Mouse (Mus musculus): ENCODE results near the gene Tgoln1.

Tgoln1 gene

DNA sequence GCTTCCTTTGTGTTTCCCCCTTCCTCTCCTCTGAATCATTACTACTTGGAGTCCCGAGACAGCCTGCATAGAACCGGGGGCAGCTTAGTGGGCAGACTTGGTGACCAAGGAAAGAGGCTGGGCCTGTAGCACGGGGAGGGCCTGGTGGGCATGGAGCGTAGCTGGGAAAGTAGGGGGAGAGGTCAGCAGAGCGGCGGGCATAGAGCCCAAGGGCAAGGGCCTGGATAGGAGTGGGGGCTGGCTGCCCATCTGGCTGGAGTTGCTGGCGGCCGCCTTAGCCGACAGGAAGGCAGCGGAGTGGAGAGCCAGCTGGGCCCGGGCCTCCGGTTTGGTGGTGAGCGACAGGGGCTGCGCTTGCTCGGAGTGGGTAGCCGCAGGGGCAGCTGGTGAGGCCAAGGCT is 10.5 kb upstream of the Tgoln1 start:
- no peak for DNase-seq

DNA sequence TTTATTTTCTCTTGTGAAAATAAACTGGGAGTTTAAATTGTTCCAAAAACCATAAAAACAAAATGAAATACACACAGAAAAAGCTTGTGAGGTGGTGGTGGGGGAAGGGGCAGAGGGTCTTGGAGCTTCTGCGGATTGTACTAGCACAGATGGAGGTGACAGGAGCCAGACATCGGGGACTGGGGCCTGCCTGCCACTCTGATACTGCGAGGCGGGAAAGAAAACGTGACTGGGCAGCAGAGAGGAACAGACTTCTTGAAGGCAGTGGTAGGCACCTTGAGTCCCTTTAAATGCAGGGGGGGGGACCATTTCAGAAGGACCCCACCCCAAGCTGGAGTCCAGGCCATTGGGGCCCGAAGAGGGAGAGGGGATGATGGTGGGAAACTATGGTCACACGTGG is 9.6 kb upstream of the Tgoln1 start:
- DNase-seq = no peak

DNA sequence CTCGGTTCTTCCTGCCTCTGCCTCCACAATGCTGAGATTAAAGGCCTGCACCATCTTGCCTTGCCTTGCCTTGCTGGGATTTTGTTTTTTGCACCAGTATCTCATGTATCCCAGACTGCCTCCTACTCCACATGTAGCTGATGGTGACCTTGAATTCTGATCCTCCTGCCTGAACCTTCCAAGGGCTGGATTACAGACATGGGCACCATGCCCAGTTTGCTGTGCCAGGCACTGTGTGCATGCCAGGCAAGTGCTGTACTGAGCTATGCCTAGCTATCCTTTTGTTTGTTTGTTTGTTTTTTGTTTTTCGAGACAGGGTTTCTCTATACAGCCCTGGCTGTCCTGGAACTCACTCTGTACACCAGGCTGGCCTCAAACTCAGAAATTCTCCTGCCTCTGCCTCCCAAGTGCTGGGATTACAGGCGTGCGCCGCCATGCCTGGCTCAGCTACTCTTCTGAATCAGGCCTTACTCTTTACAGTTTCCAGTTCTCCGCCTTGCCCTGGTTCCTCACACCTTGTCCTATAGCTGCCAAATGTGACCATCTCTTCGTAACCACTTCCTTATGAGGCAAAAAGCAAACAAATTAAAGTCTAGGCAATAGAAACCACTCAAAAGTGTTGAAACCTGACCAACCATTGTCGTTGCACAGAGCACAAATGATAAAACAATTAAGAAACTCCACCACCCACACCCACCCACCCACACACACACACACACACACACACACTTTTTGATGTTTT is 7.0 kb upstream of the Tgoln1 start:
- no peak for DNase-seq

DNA sequence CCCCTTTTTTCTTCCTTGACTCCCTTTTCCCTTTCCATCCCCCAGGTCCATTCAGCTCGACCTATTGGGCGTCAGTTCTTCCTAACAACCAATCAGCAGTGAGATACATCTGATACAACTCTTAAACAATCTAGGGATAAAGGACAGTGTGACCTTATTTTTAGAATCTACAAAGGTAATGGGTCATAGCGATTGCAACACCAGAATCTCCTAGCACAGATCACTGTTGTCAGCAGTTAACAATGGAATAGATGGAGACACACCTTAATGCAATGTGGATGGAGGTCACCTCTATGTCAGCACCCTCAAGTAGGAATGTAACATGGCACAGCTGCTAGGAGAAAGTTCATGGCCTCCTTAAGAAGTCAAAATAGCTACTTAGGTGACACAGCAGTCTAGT is 6.1 kb upstream of the Tgoln1 start:
- DNase-seq = no peak

DNA sequence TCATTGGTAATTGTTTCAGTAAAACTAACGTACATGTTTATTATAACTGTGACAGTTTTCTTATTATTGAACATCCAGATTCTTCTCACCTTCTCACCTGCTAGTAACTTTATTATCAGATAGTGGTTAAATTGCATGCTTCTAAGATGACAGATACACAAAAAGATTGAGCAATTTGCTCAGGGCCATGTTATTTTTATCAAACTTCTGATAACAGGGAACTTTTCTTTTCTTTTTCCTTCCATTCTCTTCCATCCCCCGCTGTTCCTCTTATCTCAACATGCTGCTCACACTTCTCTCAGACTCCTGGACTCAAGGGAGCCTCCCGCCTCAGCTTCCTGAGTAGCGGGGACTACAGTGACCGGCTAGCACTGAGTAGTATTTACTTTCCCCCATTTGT is 4.1 kb upstream of the Tgoln1 start:
- DNase-seq = no peak

DNA sequence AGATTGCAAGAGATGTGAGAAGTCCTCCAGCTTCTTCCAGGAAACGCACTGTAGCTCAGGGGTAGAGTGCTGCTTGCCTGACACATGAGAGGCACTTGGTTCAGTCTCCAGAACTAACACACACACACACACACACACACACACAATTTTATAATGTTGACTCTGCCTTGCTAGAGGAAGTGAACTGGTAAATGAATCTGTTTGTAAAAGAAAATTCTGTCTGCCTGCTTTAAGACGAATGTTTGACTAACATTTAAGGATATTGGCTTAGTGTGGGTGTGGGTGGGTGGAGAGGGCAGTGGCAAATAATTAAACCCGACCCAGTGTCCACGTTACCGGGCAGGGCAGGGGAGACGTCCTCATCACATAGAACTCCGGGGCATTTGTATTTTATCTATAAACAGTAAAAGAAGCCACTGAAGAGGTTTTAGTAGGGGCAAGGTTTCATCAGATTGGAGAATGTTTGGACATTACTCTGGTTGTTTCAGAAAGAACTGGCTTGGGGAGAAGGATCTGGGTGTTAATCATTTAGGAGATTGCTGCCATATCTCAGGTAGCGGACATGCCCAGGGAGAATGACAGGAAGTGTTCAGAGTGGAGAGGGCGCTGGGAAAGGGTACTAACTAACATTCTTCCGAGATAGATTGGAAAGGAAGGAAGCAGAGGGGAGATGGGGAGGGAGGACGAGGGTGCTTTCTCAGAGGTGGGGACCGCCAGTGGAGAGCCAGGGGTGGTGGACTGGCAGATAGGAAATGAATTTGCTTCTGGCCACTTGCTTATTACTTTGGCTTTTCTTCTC is 3.1 kb upstream of the Tgoln1 start:
- DNase-seq = no peak

DNA sequence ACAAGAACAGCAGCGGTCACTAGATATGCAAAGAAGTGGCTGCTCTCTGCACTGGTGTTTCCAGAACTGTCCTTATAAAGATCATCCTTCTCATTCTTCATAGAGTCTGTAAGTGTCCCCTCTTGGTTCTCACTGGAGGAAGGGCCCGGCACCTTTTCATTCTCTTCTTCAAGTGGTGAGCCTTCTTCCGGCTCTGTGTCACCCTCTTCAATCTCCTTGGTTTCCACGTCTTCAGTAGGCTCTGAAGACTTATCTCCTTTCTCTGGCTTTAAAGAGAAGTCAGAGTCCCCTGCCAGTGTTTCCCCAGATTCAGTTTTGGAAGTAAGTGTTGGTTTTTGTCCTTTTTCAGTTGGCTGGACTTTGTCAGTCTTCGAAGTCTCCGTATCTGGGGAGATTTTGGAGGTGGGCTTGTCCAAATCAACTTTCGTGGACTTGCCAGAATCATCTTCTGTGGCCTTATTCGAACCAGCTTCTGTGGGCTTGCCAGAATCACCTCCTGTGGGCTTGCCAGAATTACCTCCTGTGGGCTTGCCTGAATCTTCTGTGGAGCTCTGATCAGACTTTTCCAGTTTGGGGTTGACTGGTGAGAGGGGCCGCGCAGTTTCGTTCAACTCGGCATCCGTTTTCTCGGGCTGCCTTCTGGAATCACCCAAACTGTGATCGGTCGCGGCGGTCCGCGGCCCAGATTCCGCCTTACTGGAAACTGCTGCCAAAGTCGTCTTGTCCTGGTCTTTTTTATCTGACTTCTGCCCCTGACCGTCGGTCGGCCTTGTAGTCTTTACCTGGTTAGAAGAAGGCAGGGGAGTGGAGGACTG is 1.0 kb downstream of the Tgoln1 start:
- no peak for DNase-seq

DNA sequence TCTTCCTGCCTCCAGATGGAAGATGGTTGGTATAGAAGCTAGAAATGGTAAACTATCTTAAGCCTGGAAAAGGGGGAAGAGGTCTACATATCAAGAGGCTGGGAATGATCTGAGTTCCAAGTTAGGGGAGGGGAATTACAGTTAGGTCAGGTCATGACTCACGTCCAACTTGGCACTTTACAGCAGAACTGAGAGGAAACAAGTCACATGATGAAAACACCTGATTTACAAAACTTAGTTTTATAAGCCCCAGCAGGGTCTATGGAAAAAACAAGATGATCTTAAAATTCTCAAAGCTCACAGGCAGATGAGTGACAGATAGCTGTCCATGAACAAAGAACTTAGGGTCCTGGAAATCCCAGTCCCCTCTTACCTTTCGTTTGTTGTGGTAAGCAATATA is 1.6 kb downstream of the Tgoln1 start:
- DNase-seq = no peak

DNA sequence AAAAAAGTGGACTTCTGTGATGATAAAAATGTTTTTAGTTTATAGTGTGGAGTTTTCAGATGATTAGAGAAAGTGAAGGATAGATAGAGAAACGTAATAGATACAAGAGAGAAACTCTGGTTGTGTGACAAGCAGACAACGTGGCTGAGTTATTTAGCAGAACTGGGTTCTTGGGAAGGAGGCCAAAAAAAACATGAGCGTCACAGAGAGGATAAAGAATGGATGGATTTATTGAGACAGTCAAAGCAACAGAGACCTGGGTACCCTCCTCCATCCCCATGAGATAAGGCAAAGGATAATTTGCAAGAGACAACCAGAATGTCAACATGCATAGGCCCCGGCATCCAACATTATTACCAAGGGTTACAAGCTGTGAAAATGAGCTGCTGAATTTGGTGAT is 6.5 kb downstream of the Tgoln1 start:
- no peak for DNase-seq

DNA sequence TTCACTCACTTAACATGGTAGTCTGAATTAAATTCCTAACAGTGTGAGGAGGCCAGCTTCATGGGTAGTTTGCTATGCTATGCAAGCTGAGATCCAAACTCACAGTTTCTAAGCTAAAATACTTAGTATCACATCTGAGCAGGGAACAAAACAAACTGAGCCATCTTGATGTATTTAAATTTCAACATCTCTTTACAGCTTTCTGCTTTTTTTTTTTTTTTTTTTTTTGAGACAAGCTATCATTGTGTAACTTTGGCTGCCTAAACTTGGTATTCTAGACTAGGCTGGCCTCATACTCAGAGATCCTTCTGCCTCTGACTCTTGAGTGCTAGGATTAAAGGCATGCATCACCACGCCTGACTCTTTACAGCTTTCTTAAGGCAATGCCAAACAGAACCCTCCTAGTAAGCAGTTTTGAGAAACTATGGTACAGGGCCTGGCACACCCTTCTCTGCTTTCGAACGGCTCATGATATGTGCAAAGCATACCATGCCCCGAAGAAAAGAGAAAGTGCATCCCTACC is 8.1 kb downstream of the Tgoln1 start:
- no peak for DNase-seq

DNA sequence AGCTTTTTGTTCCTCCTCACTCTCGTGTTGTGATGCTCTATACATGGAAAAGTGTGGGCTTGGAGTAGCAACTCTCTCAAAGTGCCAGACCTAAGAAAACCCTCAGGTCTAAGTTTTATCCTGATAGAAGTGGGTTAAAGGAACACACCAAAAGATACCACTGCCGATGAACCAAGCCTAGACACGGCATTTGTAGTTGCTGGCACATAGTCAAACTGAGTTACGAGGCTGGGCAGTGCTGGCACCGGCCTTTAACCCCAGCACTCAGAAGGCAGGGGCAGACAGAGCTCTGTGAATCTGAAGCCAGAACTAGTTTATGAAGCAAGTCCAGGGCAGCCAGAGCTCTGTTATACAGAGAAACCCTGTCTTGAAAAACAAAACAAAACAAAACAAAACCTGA is 9.1 kb downstream of the Tgoln1 start:
- DNase-seq = no peak

DNA sequence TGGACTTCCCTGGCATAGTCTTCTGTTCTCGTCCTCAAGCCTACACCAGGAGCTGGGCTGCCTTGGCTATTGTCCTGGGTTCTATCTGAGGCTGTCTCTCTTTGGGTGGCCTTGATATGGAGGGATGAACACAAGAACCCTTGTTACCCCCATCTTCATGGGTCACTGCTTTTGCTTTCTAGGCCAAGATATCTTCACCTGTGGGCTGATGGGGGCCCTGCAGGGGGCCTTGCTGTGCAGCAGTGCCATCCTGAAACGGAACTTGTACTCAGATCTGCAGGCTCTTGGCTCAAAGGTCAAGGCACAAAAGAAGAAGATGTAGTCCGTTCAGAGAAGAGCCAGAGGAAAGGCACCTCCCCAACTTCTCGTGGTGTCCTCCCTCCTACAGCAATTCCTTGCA is 9.7 kb downstream of the Tgoln1 start:
- DNase-seq = no peak

DNA sequence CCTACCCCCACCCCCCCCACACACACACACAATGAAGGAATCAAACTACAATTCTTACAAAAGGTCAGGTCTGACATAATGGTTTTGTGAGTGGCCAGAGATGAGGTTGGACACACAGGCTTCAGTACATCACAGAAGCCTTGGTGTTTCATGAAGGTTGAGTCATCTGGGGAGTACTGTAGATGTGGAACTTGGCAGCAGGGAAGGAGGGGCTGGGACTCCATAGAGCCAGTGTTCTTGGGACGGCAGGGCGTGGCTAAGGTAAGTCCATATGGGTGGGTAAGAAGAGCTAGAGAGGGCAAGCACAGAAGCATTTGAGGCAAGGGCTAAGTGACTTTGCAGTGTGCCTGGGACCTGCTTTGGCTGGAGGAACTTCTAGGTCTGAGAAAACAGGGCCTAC is 12.7 kb downstream of the Tgoln1 start:
- DNase-seq = no peak

DNA sequence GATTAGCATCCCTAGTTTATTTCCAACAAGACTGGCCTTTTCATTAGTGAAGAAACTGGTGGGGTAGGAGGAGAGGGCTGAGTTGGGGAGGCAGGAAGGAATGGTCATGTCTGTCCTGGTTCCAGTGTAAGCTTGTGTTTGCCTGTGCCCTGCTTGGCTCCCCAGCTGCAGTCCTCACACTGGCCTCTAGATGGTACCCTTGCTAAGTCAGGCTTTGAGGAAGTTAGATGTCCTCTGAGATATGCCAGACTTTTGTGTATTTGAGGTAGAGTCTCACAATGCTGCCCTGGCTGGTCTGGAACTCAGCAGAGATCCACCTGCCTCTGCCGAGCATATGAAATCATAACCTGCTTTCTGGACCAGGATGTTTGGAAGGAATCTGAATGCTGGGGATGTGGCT is 15.1 kb downstream of the Tgoln1 start:
- peak; percentile 76 to 82 for DNase-seq

DNA sequence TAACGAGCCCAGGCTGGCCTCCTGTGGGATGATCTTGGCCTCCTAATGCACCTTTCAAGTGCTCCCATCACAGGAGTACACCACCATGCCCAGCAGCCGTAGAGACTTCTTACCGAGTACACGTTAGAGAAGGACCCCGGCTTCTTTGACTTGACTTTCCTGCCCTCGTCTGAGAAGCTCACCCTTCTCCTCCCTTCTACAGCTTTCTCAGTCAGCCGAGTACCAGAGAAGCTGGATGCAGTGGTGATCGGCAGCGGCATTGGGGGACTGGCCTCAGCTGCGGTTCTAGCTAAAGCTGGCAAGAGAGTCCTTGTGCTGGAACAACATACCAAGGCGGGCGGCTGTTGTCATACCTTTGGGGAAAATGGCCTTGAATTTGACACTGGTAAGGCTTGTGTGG is 16.0 kb downstream of the Tgoln1 start:
- DNase-seq = no peak

DNA sequence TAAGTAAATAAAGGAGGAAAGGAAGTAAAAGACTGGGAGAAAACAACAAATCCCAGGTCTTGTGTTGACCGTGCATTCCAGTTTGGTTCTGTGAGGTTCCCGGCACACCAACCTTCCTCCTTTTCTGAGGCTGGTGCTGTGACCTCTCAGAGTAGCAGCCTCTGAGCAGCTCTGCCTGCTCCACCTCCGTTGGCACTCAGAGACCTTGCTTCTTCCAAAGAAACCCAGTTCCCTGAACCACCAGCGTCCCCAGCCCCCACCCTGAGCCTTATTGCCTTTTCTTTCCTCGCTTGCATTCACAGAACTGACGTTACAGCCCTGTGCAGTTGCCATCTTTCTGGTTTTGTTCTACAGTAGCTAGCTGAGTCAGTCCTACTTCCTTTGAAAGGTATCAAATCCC is 16.6 kb downstream of the Tgoln1 start:
- DNase-seq = no peak

DNA sequence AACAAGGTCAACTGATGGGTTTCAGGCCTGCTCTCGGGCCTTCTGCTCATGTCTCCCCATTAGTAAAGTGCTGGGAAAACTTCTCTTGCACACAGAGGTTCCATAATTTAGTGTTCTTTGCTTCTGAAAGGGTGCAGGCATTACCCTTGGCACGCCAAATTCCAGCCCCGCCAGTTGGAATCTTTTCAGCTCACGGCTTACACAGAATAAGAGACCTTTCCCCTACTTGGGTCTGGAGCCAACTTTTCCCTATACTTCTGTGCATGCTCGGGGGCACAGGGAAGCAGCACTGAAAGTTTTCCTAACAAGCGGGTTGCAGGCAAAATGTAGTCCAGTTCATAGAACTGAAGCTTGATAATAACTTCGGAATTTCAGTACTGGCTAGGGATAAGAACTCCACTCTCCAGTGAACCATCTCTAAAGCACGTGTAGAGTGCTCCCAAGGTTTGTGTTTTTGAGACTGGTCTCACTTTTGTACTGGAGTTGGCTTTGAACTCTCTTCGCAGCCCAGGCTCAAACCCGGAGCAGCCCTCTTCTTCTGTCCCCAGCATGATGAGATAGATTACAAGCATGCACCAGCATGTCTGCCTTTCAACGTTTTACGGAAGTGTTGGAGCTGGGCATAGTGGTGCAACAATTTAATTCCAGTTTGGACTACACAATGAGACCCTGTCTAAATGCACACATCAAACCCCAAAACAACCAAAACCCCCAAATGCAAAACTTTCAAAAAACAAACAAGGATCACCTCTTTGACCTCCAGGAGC is 17.8 kb downstream of the Tgoln1 start:
- peak in 1 of 2 experiments; percentile 28 for DNase-seq

DNA sequence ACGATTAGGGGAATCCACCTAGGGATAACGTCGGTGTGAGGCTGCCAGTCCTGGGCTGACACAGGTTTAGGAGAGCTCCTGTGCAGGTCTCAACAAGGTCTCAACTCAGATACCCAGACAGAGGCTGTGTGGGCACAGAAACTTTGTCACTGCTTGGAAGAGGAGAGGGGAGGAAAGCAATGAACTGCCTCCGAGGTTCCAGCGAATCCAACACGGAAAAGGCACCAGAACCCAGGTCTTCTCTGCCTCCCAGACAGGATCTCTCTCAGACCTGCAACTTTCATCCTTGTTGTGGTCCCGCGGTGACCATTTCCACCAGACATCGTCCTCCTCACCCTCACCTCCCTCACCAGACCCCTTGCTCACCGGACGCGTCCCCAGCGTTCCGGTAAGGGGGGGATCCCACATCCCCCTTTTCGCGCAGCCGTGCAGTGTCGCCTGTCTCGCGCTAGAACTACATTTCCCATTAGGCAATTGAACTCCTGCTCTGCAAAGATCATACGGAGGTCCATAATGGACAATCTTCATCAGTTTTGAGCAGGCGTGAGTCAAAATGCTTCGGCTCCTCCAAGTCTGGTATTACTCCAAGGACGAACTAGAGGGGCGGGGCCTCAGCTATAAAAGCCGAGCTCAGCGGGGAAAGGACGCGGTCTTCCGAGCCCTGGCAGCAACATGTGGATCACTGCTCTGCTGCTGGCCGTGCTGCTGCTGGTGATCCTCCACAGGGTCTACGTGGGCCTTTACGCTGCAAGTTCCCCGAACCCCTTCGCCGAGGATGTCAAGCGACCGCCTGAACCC is 18.6 kb downstream of the Tgoln1 start, which contains the start of the genes Elmod3 and Retsat:
TSS of gene Elmod3 (minus strand) at position 458 of the 798 bp plus-strand sequence.
TSS of gene Retsat (plus strand) at position 520 of the 798 bp plus-strand sequence.
- DNase-seq = peak; percentile 70 to 81

DNA sequence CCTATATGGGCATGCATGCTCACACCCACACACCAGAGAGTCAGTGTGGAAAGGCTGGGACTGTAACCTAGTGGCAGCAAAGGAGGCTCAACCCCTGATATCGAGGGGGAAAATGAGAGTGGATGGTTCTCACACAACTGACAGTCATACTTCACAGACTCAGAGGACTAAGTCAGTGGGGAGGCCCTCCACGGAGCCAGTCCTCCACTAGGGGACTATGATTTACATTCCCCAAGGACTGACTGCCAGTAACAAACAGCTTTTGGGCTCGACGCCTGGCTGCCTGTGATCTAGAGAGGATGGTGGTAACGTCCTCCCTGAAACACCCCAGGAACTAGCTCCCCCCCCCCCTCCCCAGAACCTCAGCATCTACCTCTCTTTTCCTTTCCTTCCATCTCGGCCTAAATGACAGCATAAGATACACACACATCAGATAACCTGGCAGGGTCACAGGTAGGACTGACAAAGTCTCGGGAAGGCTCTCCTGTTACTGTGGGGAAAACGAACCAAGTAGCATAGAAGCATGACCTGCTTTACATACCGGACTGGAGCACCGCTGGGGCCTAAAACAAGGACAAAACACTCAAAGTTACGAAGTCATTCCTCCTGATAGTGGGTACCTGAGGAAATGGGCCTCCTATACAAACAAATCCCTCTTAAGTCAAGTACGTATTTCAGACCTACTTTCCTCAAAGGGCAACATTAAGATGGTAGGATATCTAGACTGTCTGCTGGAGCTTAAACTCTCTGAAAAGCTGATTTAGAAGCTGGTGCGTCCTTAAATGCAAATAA is 19.5 kb downstream of the Tgoln1 start:
- DNase-seq = no peak

DNA sequence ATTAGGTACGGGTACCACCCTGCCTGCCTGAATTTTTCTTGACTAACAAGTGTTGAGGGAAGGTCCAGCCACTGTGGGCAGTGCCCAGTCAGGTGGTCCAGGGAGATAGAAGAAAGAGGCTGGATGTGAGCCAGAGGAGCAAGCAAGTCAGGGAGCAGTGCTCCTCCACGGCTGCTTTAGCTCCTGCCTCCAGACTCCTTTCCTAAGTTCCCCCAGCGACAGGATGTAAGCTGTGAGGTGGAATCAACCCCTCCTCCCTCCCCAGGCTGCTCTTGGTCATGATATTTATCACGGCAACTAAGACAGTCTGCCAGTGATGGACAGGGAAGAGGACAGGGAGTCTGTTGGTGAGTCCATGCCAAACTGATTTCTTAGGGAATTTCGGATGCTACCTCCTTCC is 22.9 kb downstream of the Tgoln1 start:
- DNase-seq = no peak
